Mouse (Mus musculus): Measurements from ENCODE around the gene Sh3bp4. TPM values are rescaled to one million over a fixed set of nuclear protein-coding genes. Genes with fewer than 3 reads are reported as not detected.

Sh3bp4 gene
- 3.3 TPM for polyA plus RNA-seq (2014; fragmentation: Illumina TruSeq; extraction: RNeasy Lipid Tissue Mini Kit (QIAGEN cat#74804); ENCODE audit: low read depth, low replicate concordance)

GRCm38 (mm10) chr1:89070103-89070700, at the start of gene Sh3bp4:
Gene Sh3bp4, plus strand, starts transcription at chr1:89070415.

Measured in kidney, adult 10 weeks (tissue).